Mouse (Mus musculus): ENCODE results near the gene Cish. TPM values are rescaled to one million over a fixed set of nuclear protein-coding genes. Genes with fewer than 3 reads are reported as not detected.
A peak's percentile ranks its signal among the peaks of the same experiment; 100 is the strongest.

The Cish gene
- total RNA-seq (2017), result 0.58 and 0.61 TPM in 2 replicates

- ATAC-seq (ENCODE audit: extremely low read depth, insufficient number of reproducible peaks, low FRiP score, poor library complexity, severe bottlenecking), result no peak
Measured at GRCm38 (mm10) chr9:107296016-107296040, at the start of gene Cish. Cish (plus strand) TSS chr9:107296026.

GRCm38 (mm10) chr9:107246170-107246569 lies 49.7 kb upstream of the Cish start:
- 0 out of 2 replicates have a peak, but pooled peaks have one; percentile 46 for ATAC-seq (ENCODE audit: extremely low read depth, insufficient number of reproducible peaks, low FRiP score, poor library complexity, severe bottlenecking)

- ATAC-seq (ENCODE audit: extremely low read depth, insufficient number of reproducible peaks, low FRiP score, poor library complexity, severe bottlenecking), result no peak
Measured at GRCm38 (mm10) chr9:107249154-107249553, 46.7 kb upstream of the Cish start.

- no peak for ATAC-seq (ENCODE audit: extremely low read depth, insufficient number of reproducible peaks, low FRiP score, poor library complexity, severe bottlenecking)
Measured at GRCm38 (mm10) chr9:107250416-107251337, 45.1 kb upstream of the Cish start.

DNA sequence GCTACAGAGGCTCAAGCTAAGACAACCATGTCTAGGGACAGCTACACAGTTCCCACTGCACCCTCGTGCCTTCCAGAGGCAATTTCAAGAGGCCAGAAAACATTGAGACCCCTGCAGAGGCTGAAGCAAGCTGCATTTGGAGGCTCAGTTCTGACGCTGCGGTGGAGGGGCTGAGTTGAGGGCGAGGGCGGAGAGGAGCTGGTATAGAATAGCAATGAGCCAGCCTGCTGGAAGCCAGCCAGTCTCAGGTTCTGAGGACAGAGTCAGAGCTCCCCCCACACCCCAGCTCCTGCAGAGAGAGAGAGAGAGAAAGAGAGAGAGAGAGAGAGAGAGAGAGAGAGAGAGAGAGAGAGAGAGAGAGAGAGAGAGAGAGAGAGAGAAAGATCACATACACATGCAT lies 43.7 kb upstream of the Cish start:
- no peak for ATAC-seq (ENCODE audit: extremely low read depth, insufficient number of reproducible peaks, low FRiP score, poor library complexity, severe bottlenecking)

DNA sequence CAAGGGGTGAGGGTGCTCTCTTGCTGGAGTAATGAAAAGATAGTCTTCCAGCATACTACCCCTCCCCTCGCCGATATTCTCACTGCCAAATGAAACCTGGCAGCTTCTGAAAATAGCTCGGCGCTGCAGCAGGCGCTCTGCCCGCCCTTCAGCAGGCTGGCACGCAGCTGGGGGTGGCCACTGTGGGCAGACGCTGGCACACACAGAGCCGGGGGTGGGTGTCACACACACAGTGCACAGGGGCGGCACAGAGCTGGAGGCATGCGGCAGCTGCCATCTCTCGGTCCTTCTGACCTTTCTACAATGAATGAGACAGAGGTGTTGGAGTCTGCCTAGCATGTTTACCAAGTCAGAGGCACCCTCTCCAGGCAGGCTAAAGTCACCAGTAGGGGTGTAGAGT lies 41.4 kb upstream of the Cish start:
- ATAC-seq (ENCODE audit: extremely low read depth, insufficient number of reproducible peaks, low FRiP score, poor library complexity, severe bottlenecking), result no peak

DNA sequence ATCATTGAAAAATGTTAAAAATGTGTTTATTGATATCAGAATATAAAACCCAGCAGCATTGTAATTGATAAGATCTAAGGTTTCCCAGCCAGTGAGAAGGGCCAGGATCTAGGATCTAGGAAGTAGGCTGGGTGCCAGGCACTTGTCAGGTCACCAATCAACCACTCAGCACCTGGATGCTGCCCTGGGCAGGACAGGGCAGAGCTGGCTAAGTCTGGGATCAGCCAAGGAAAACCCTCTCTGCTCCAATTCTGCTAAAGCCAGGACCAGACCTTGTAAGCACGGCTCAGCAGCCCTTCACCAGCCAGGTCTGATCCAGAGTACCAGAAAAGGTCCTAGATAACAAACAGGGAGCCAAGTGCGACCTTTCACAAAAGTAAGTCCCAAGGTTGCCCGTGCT lies 40.9 kb upstream of the Cish start:
- ATAC-seq (ENCODE audit: extremely low read depth, insufficient number of reproducible peaks, low FRiP score, poor library complexity, severe bottlenecking), result no peak

- no peak for ATAC-seq (ENCODE audit: extremely low read depth, insufficient number of reproducible peaks, low FRiP score, poor library complexity, severe bottlenecking)
Measured at GRCm38 (mm10) chr9:107255596-107255995, 40.2 kb upstream of the Cish start.

DNA sequence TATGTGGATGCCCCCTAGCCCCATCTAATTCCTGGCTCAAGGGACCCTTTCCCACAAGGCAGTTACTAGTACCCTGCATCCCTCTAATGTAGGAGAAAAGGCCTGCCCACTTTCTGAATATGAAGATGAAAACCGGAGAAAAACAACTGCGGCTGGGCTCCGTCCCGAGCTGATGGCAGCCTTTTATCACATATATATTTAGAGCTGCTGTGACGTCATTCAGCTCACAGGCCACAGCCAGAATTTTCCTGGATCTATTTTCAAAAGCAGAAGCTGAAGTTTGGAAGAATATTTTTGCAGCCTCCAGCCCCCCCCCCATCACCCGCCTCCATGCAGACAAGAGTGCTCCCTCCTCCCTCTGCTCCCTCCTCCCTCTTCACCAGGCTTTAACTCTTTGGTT lies 36.3 kb upstream of the Cish start:
- ATAC-seq (ENCODE audit: extremely low read depth, insufficient number of reproducible peaks, low FRiP score, poor library complexity, severe bottlenecking), result no peak

- ATAC-seq (ENCODE audit: extremely low read depth, insufficient number of reproducible peaks, low FRiP score, poor library complexity, severe bottlenecking), result no peak
Measured at GRCm38 (mm10) chr9:107260429-107260828, 35.4 kb upstream of the Cish start.

- ATAC-seq (ENCODE audit: extremely low read depth, insufficient number of reproducible peaks, low FRiP score, poor library complexity, severe bottlenecking), result peak; percentile 44; the same call in 1 of the 2 replicates
Measured at GRCm38 (mm10) chr9:107260836-107261235, 35.0 kb upstream of the Cish start.

DNA sequence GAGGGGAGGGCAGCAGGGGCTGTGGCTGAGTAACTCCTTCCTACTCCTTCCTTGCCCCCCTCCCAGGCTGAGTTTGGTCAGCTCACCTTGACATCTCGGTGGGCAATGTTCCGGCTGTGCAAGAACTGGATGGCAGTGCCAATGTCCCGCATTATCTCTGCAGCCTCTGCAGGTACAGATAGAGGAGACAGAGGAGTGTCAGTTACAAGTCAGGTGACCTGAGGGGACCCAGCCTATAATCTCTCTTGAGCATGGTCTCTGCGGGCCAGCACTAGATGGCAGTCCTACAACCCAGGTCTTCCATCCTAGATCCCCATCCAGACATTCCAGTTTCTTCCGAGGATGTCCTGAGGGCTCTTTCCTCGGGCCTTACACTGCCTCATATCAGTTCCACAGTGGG lies 34.0 kb upstream of the Cish start:
- ATAC-seq (ENCODE audit: extremely low read depth, insufficient number of reproducible peaks, low FRiP score, poor library complexity, severe bottlenecking), result no peak

GRCm38 (mm10) chr9:107262375-107262774 lies 33.5 kb upstream of the Cish start:
- no peak for ATAC-seq (ENCODE audit: extremely low read depth, insufficient number of reproducible peaks, low FRiP score, poor library complexity, severe bottlenecking)

- no peak for ATAC-seq (ENCODE audit: extremely low read depth, insufficient number of reproducible peaks, low FRiP score, poor library complexity, severe bottlenecking)
Measured at GRCm38 (mm10) chr9:107263912-107264311, 31.9 kb upstream of the Cish start.

DNA sequence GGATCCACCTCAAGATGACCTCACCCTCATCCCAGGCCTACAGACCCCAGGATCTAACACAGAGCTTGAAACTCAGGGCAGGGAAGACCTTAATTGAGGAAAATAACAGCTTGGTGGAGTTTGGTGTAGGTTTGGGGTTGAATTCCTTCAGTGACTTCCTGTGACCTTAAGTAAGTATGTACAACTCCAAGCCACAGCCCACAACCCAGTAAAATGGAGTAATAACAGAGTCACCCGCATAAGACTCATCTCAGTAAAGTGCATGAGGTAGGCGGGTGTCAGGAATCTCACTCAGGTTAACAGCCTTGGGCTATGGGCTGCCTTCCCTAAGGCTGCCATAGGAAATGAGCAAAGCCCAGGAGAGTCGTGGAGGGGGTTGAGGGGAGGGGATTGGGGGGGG lies 31.1 kb upstream of the Cish start:
- ATAC-seq (ENCODE audit: extremely low read depth, insufficient number of reproducible peaks, low FRiP score, poor library complexity, severe bottlenecking), result no peak

- ATAC-seq (ENCODE audit: extremely low read depth, insufficient number of reproducible peaks, low FRiP score, poor library complexity, severe bottlenecking), result no peak
Measured at GRCm38 (mm10) chr9:107267028-107267427, 28.8 kb upstream of the Cish start.

DNA sequence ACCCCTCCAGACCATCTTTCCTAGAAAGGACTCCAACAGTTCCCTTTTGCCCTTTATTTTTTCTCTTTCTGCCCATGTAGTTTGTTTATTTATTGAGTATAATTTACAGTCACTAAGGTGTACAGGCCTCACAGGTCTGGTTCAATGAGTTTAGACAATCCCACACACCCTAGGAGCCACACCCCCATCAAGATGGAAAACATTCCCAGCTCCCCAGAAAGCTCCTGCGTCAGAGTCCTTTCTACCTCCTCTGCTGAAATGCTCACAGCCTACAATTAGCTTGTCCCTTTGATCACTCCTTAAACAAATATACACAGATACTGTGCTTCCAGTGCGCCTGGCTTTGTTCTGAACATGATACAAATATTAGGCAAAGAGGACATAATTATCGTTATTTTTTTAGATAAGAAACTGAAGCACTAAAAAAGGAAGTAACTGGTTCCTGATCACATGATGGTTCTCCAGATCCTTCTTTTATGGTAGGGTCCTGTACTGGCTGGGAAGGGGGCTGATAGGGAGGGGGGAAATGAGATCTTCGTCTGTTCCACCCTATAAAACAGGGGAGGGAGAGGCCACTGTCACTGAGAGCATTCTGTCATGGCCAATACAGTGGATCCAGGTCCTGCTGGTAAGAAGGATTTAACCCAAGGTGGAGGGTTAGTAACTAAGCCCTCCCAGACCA lies 28.0 kb upstream of the Cish start:
- no peak for ATAC-seq (ENCODE audit: extremely low read depth, insufficient number of reproducible peaks, low FRiP score, poor library complexity, severe bottlenecking)

DNA sequence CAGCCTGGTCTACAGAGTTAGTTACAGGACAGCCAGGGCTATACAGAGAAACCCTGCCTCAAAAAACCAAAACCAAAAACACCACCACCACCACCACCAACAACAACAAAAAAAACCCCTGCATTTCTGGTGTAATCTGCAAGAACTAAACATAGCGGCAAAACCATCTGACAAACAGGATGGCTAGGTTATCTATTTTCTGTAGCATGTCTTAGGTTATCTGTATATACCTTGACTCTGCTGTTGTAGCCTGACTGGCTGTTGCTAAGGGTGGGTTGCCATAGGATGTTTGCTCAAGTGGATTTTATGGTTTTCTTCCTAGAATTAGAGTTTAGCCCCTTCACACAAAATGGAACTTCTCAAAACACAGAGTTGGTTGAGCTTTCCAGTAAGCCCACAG lies 26.1 kb upstream of the Cish start:
- no peak for ATAC-seq (ENCODE audit: extremely low read depth, insufficient number of reproducible peaks, low FRiP score, poor library complexity, severe bottlenecking)

- ATAC-seq (ENCODE audit: extremely low read depth, insufficient number of reproducible peaks, low FRiP score, poor library complexity, severe bottlenecking), result no peak
Measured at GRCm38 (mm10) chr9:107271177-107271938, 24.5 kb upstream of the Cish start.

DNA sequence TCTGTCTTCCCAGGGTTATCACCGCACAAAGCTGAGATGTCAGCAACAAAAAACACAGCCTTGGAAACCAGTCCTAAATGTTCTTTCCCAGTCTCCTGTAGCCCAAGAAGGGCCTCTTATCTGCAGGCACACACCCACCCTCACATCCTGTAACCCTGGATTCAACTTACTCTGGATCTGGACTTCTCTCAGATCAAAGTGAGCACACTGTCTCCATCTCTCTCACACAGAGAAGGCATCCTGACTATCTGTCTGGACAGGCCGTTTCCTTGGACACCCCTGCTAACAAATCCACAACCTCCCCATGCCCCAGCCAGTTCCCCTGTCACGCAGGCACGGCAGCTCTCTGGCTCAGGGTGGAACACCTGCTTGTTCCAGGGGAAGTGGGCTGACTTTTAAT lies 23.5 kb upstream of the Cish start:
- no peak for ATAC-seq (ENCODE audit: extremely low read depth, insufficient number of reproducible peaks, low FRiP score, poor library complexity, severe bottlenecking)
